Mouse (Mus musculus) small intestine, adult 2 months (tissue): ENCODE results near the gene Theg. TPM values are rescaled to one million over a fixed set of nuclear protein-coding genes. Genes with fewer than 3 reads are reported as not detected.

Source experiments
- H3K27ac ChIP-seq: fragments of 200-500 bp; 2 replicates; pipeline ENCODE4 v1.5.1; 2012; ENCODE audit warnings: low read depth, low read length, control low read depth, inconsistent platforms; ENCODE audit not compliant: insufficient read depth
- H3K27me3 ChIP-seq: fragments of 200-500 bp; 2 replicates; pipeline ENCODE4 v1.6.1; 2012; ENCODE audit warnings: mild to moderate bottlenecking, moderate library complexity, low read length, inconsistent platforms; ENCODE audit not compliant: control insufficient read depth, insufficient read depth
- H3K36me3 ChIP-seq: fragments of 200-500 bp; 2 replicates; pipeline ENCODE4 v1.6.1; 2012; ENCODE audit warnings: mild to moderate bottlenecking, low read length, control low read depth, inconsistent platforms; ENCODE audit not compliant: control insufficient read depth, insufficient read depth
- H3K4me1 ChIP-seq: fragments of 200-500 bp; 2 replicates; pipeline ENCODE4 v1.6.1; 2012; ENCODE audit warnings: low read length, inconsistent platforms, mixed read lengths; ENCODE audit not compliant: control insufficient read depth, insufficient read depth, insufficient read length
- H3K4me3 ChIP-seq: fragments of 200-500 bp; 2 replicates; pipeline ENCODE4 v1.5.1; 2012; ENCODE audit warnings: low read depth, mild to moderate bottlenecking, control low read depth, inconsistent platforms, low read length, moderate library complexity
- CTCF ChIP-seq: fragments of 200-500 bp; IDR thresholded peaks from 2 replicates; pipeline ENCODE4 v1.5.1; 2012; ENCODE audit warnings: low read depth, mild to moderate bottlenecking, control low read depth, inconsistent platforms, low read length, moderate library complexity, mixed read lengths; ENCODE audit not compliant: insufficient replicate concordance, insufficient read length; ENCODE audit errors: extremely low read depth
- POLR2A ChIP-seq: fragments of 200-500 bp; IDR thresholded peaks from 2 replicates; pipeline ENCODE4 v1.6.1; 2012; ENCODE audit warnings: low read depth, mild to moderate bottlenecking, control low read depth, inconsistent platforms, low read length, moderate library complexity
- WGBS: fragments of 180-500 bp; shearing (Covaris S2); methylation state at CpG from one replicate; pipeline ENCODE4 v1.1.7; 2018; 5-methylcytosine and 5-hydroxymethylcytosine counted together
- polyA plus RNA-seq: library from polyadenylated mRNA; depleted of rRNA; stranded (reverse); fragments of >200 nt; gene quantifications from 2 replicates; pipeline ENCODE4 v1.2.3, GENCODE M21; 2012

Theg gene
- polyA plus RNA-seq, 1 experiment = not detected

- Histone ChIP-seq H3K36me3 (no peaks in the 10 kb centered on the region), H3K27ac (no peak overlapping the region), H3K4me3 (no peak overlapping the region), H3K27me3 (no peaks in the 10 kb centered on the region), H3K4me1 (no peaks in the 10 kb centered on the region)
- TF ChIP-seq POLR2A (no peak), CTCF (no peak)
- 35% methylated on average over 6 of the region's 6 CpGs for WGBS
Observed at GRCm38 (mm10) chr10:79594111-79594510, 7.0 kb upstream of the Theg start.

- no peak overlapping the region for H3K4me3 ChIP-seq
Observed at GRCm38 (mm10) chr10:79590702-79591101, 3.6 kb upstream of the Theg start.

GRCm38 (mm10) chr10:79587752-79588126, 608 bp upstream of the Theg start:
- H3K27ac ChIP-seq = no peak overlapping the region
- H3K4me1 ChIP-seq = no peaks in the 10 kb centered on the region; the same call in 1 of the 2 replicates
- no peak overlapping the region for H3K4me3 ChIP-seq
- no peak for TF ChIP-seq CTCF
- TF ChIP-seq POLR2A = no peak
- H3K27me3 ChIP-seq = no peaks in the 10 kb centered on the region
- H3K36me3 ChIP-seq = no peaks in the 10 kb centered on the region
- 34% methylated on average over 4 of the region's 4 CpGs for WGBS

More at GRCm38 (mm10) chr10:79590702-79591101, 3.6 kb upstream of the Theg start:
- H3K36me3 ChIP-seq = no peaks in the 10 kb centered on the region
- no peaks in the 10 kb centered on the region; the same call in 1 of the 2 replicates for H3K4me1 ChIP-seq
- TF ChIP-seq POLR2A (no peak), CTCF (no peak)
- H3K27ac ChIP-seq = no peak overlapping the region
- 87% methylated on average over 1 of the region's 1 CpGs for WGBS
- H3K27me3 ChIP-seq = no peaks in the 10 kb centered on the region

- WGBS = 80% methylated on average over 8 of the region's 8 CpGs
- Histone ChIP-seq H3K4me1 (no peaks in the 10 kb centered on the region; the same call in 1 of the 2 replicates), H3K27me3 (no peaks in the 10 kb centered on the region), H3K36me3 (no peaks in the 10 kb centered on the region), H3K4me3 (no peak overlapping the region), H3K27ac (no peak overlapping the region)
- TF ChIP-seq CTCF (no peak), POLR2A (no peak)
Observed at GRCm38 (mm10) chr10:79586243-79586642, 888 bp downstream of the Theg start.

GRCm38 (mm10) chr10:79585723-79586122, 1.4 kb downstream of the Theg start:
- 97% methylated on average over 5 of the region's 5 CpGs for WGBS
- TF ChIP-seq POLR2A (no peak), CTCF (no peak)
- no peak overlapping the region for H3K27ac ChIP-seq
- no peaks in the 10 kb centered on the region for H3K27me3 ChIP-seq
- no peaks in the 10 kb centered on the region for H3K36me3 ChIP-seq
- no peak overlapping the region for H3K4me3 ChIP-seq
- no peaks in the 10 kb centered on the region; the same call in 1 of the 2 replicates for H3K4me1 ChIP-seq

GRCm38 (mm10) chr10:79585136-79585535, 2.0 kb downstream of the Theg start:
- H3K27ac ChIP-seq = no peak overlapping the region
- 85% methylated on average over 6 of the region's 6 CpGs for WGBS
- H3K4me3 ChIP-seq = no peak overlapping the region
- no peaks in the 10 kb centered on the region for H3K36me3 ChIP-seq
- no peaks in the 10 kb centered on the region for H3K27me3 ChIP-seq
- no peaks in the 10 kb centered on the region; the same call in 1 of the 2 replicates for H3K4me1 ChIP-seq
- TF ChIP-seq CTCF = no peak

GRCm38 (mm10) chr10:79584426-79584825, 2.7 kb downstream of the Theg start:
- 72% methylated on average over 9 of the region's 9 CpGs for WGBS
- Histone ChIP-seq H3K4me3 (no peak overlapping the region), H3K27ac (no peak overlapping the region), H3K36me3 (no peaks in the 10 kb centered on the region), H3K4me1 (no peaks in the 10 kb centered on the region; the same call in 1 of the 2 replicates), H3K27me3 (no peaks in the 10 kb centered on the region)
- TF ChIP-seq POLR2A = no peak
- TF ChIP-seq CTCF = no peak

- Histone ChIP-seq H3K27me3 (no peaks in the 10 kb centered on the region), H3K4me1 (no peaks in the 10 kb centered on the region; the same call in 1 of the 2 replicates), H3K36me3 (no peaks in the 10 kb centered on the region), H3K27ac (no peak overlapping the region), H3K4me3 (no peak overlapping the region)
- TF ChIP-seq CTCF (no peak), POLR2A (no peak)
- WGBS = 40% methylated on average over 7 of the region's 7 CpGs
Observed at GRCm38 (mm10) chr10:79584021-79584420, 3.1 kb downstream of the Theg start.
